Mouse (Mus musculus): Measurements from ENCODE around the gene Acbd7. TPM values are rescaled to one million over a fixed set of nuclear protein-coding genes. Genes with fewer than 3 reads are reported as not detected.

Gene Acbd7
- total RNA-seq (2021) = 1 to 10 TPM in 1 of 2 experiments, under 1 TPM in 1; 0.94 to 1.8 TPM
- long read RNA-seq, partial matches to known transcripts = 0 of 2 reads
- long read RNA-seq, other reads (novel, unspliced or antisense) = 1 of 2 reads

GRCm38 (mm10) chr2:3335611-3336301 is at the start of gene Acbd7:
Acbd7 (plus strand) TSS chr2:3336168.
- peak; percentile 60 to 69 for DNase-seq (ENCODE audit: low spot score in 2 of 2)

GRCm38 (mm10) chr2:3286243-3286642 is 49.7 kb upstream of the Acbd7 start:
- no peak for DNase-seq (ENCODE audit: low spot score in 2 of 2)

GRCm38 (mm10) chr2:3289581-3289980 is 46.4 kb upstream of the Acbd7 start:
- no peak for DNase-seq (ENCODE audit: low spot score in 2 of 2)

GRCm38 (mm10) chr2:3292170-3292569 is 43.8 kb upstream of the Acbd7 start:
- no peak for DNase-seq (ENCODE audit: low spot score in 2 of 2)

GRCm38 (mm10) chr2:3295826-3296225 is 40.1 kb upstream of the Acbd7 start:
- no peak for DNase-seq (ENCODE audit: low spot score in 2 of 2)

- peak; percentile 19 to 69 for DNase-seq (ENCODE audit: low spot score in 2 of 2)
Measured at GRCm38 (mm10) chr2:3305426-3306025, 30.4 kb upstream of the Acbd7 start.

- DNase-seq (ENCODE audit: low spot score in 2 of 2) = no peak
Measured at GRCm38 (mm10) chr2:3323132-3323531, 12.8 kb upstream of the Acbd7 start.

GRCm38 (mm10) chr2:3324381-3325130 is 11.4 kb upstream of the Acbd7 start:
- no peak for DNase-seq (ENCODE audit: low spot score in 2 of 2)

- no peak for DNase-seq (ENCODE audit: low spot score in 2 of 2)
Measured at GRCm38 (mm10) chr2:3326547-3326946, 9.4 kb upstream of the Acbd7 start.

- peak in 1 of 2 experiments; percentile 43 for DNase-seq (ENCODE audit: low spot score in 2 of 2)
Measured at GRCm38 (mm10) chr2:3327351-3327750, 8.6 kb upstream of the Acbd7 start.

GRCm38 (mm10) chr2:3331071-3331703 is 4.8 kb upstream of the Acbd7 start:
- no peak for DNase-seq (ENCODE audit: low spot score in 2 of 2)

GRCm38 (mm10) chr2:3332056-3332455 is 3.9 kb upstream of the Acbd7 start:
- no peak for DNase-seq (ENCODE audit: low spot score in 2 of 2)

- DNase-seq (ENCODE audit: low spot score in 2 of 2) = peak; percentile 99
Measured at GRCm38 (mm10) chr2:3332484-3333242, 3.3 kb upstream of the Acbd7 start, which contains the start of gene Rpp38. Rpp38 (minus strand) TSS chr2:3332643.

GRCm38 (mm10) chr2:3333761-3334160 is 2.2 kb upstream of the Acbd7 start:
- no peak for DNase-seq (ENCODE audit: low spot score in 2 of 2)

- DNase-seq (ENCODE audit: low spot score in 2 of 2) = no peak
Measured at GRCm38 (mm10) chr2:3348422-3348821, 12.5 kb downstream of the Acbd7 start.

- peak in 1 of 2 experiments; percentile 65 for DNase-seq (ENCODE audit: low spot score in 2 of 2)
Measured at GRCm38 (mm10) chr2:3348919-3349318, 13.0 kb downstream of the Acbd7 start.

GRCm38 (mm10) chr2:3353160-3353559 is 17.2 kb downstream of the Acbd7 start:
- no peak for DNase-seq (ENCODE audit: low spot score in 2 of 2)

- DNase-seq (ENCODE audit: low spot score in 2 of 2) = no peak
Measured at GRCm38 (mm10) chr2:3355793-3356192, 19.8 kb downstream of the Acbd7 start.

GRCm38 (mm10) chr2:3356311-3356710 is 20.3 kb downstream of the Acbd7 start:
- DNase-seq (ENCODE audit: low spot score in 2 of 2) = no peak

- no peak for DNase-seq (ENCODE audit: low spot score in 2 of 2)
Measured at GRCm38 (mm10) chr2:3357887-3358286, 21.9 kb downstream of the Acbd7 start.

GRCm38 (mm10) chr2:3361067-3361466 is 25.1 kb downstream of the Acbd7 start:
- DNase-seq (ENCODE audit: low spot score in 2 of 2) = no peak
